Mouse (Mus musculus): Measurements from ENCODE around the gene N4bp2l1.

The N4bp2l1 gene

DNA sequence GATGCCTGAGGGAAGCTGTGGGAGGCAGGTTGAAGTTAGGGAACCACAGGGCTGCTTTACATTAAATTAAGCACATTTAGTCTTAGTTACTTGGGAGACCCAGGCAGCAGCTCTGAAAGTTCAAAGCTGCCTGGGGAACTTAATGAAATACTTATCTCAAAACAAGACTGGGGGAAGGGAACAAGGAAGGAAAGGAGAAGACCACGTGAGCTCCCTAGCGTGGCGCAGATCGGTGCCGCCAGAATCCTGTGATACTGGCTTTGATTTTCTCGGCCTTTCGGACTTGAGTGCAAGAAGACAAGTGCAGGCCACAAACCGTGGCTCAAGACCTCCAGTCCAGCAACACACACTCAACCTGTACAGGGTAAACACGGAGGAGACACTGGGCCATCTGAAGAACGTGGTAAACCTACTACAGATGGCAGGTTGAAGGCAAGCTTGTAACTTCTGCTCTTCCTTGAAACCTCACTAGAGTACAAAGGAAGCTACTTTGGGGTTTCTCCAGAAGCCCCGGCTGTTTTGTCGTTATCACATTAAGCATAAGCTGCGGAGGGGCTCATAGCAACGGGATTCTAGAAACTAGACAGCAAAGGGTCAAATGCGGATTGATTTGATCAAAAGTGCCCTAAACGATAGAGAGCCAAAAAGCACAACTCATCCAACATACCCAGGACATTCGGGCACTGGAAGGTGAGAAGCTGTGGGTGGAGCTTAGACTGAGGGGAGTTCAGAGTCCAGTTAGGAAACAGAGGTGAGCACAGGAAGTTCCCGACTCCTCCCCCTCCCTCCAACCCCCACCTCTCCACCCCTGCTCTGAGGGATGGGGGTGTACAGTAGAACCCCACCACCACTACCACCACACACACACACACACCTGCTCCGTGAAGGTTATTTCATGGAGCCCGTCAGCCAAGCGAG, 1.5 kb upstream of the N4bp2l1 start:
- no peak for DNase-seq (ENCODE audit: low spot score)

DNA sequence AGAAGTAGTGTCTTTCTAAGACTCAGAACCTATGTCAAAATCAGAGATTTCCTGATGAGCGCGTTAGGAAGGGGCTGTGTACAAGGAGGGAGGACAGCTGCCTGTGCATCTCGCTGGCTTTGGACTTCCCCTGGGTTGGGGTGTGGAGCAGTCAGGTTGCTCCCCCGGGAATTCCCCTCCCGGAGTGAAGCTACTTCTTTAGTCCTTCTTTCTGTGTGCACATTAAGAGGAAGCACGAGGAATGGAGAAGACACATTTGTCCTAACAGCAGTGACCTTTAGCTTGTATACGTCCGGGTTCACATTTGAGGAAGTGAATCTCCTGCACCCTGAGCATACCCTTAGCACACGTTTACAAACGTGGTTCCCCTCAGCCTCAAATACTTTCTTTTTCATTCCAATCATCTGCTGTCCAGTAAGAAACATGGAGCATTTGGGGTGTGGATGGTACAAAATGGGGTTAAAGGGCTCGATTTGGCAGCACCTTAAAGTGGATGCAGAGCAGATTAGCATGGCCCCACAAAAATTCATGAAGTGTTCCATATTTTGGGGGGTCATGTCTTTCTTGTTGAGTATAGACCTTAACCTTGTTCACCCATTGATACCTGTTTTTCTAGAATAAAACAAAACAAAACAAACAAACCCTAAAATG, 1.5 kb downstream of the N4bp2l1 start:
- DNase-seq (ENCODE audit: low spot score), result no peak

DNA sequence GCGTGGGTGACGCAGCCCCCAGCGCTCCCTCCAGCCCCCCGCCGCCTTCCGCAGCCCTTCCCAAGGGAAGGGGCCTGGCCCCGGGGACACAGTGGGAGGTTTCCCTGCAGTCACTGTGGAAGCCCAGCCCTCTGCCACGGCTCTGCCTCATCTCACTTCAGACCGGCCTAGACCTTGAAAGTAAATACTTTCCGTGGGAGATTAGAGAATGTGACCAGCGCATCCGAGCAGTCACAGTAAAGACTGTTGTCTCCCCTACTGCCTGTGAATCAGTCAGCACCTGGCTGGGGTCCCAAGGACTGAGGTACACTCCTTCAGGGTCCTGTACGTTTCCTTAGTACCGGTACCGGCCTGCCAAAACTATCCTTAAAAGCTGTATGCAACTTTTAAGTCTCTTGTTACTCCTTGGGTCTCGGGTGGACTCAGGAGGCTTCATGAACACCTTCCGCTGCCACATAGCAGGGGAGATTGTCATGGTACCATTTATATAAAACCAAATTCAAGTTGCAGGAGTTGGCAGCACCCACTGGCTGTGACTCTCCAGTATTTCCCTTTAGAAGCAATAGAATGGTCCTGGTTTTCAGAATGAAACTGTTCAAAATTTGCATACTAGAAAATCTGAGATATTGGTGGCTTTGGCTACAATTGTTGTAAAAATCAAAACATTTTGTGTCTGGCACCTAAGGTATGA, 2.2 kb downstream of the N4bp2l1 start:
- peak; percentile 68 for DNase-seq (ENCODE audit: low spot score)

DNA sequence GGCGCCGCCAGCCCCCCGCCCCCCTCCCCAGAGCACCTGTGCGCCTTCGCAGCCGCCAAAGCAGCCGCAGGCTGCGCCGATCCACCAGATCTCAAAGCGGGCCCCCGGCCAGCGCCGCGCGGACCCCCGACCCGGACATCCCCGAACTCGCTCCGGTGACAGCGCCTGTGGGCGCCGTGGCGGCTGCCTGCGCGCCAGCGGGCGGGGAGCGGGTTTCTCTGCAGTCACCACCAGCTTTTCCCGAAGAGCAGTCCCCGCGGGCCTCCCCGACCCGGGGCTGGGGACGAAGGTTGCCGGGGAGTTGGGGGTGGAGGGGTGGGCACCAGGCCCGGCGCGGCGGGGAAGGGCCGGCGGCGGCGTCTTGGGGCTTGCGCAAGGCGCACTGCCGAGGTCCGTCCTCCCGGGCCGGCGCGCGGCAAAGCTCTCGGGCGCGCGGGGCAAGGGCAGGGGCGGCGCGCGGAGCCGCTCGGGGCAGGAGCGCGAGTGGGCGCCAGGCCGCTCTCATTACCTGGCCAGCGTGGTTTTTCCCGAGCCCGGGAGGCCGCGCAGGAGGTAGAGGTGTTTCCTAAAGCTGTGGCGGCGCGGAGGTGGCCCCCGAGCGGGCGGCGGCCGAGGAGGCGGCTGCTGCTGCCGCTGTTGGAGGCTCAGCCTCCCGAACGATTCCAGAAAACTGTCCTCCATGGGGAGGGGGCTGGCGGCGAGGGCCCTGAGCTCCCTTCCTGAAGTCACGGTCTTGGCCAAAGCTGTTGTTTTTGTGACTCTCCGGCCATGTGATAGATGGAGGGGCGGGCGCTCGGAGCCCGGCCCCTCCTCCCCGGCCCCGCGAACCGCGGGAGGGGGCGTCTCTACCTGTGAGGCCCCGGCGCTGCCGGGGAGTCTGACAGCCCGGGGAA, 3.0 kb downstream of the N4bp2l1 start:
- DNase-seq (ENCODE audit: low spot score), result peak; percentile 40

DNA sequence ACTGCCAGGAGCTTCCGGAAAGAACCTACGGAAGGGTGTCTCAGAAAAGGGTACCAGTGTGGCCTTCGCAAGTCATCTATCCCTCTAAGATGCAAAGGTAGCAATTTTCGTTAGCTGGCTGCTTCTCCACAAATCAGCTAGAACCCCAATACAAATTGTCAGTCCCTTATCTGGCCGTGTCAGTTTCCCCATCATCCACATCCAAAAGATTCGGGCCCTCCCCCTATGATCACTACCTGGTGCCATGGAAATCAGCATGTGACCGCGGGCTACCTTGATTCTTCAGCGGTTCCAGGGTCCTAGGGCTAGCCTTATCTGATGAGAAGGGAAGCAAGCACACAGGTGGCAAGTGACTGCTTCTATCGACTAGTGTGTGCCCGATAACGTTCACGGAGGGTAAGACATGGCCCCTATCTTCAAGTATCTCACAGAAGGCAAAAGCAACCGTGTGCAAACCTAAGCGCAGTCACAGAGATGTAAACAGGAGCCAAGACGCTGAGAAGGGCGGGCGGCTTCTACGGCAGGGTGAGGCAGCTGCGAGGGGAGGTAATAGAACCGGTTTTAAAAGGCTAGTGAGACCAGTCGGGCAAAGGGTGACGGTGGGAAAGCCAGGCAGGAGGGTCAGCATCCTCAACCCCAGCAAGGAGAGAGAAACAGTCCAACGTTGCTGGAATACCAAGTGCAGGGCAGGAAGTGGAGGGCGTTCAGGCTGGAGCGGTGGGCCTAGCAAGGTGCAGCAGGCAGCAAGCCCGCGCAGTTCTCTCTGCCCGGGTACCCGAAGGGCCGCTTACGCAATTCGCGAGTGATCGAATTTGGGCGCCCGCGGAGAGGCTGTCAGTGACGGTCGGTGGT, 3.9 kb downstream of the N4bp2l1 start:
- DNase-seq (ENCODE audit: low spot score), result no peak

DNA sequence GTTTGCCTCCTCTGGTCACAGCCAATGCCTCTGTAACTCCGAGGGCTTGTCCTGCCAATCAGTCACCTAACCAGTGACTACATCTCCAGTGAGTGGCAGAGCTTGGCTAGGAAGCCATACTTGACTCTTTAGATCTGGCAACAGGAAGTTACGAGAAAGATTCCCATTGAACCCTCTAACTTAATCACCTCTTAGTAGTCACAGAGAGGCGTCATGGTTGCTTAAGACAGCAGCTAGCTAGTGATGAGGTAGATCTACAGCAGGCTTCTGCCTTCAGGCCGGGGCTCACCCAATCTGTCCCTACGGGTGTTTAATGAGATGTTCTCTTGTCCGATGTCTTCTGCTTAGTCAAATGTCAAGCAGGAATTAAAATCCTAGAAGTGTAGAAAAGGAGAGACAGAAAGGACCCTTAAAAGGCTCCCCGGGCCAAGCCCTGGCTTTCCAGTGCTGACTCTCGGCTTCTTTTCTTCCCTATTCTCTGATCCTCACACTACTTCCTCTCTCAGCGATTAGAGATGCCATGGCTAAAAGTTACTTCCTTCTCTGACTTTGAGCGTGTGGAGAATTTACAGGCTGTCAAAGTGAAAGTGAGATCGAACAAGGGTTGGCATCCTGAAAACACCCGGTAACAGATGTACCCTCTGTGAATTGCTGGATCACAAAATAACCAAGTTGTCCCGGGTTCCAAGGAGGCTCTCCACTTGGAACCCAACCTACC, 4.6 kb downstream of the N4bp2l1 start:
- no peak for DNase-seq (ENCODE audit: low spot score)

DNA sequence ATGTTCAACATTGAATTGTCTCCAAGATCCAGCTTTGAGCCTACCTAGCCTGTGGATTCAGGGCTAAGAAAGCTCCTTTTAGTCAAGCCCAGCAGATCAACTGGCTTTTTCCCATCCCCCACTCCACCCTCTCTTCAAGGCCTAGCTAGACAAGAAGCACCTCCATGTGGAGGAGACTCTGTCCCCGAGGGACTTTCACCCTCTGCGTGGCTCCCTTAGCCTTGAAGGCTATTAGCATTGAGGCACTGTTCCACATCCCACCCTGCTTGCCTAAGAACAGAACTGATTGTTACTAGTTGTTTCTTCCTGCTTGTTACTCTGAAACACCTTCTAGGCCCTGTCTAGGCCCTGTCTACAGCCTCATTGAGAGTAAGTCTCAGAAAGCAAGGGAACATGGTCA, 7.0 kb downstream of the N4bp2l1 start:
- DNase-seq (ENCODE audit: low spot score), result peak; percentile 52

DNA sequence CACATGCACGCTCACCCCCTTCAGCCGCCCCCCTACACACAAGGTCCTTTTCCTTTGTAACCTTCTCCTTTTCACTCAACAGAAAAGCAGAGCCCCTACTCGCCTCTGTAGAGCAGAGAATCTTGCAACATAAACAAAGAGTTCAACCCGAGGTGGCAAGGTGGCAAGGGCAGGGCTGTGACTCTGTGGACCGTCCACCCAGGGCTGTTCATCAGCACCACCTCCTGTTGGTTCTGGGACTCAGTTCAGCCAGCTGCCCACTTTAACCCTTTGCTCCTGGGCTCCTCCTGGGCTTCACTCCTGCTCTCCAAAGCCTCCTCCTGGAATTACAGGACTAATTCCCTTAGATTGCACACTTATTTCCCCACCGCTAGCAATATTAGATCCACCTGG, 12.7 kb downstream of the N4bp2l1 start:
- no peak for DNase-seq (ENCODE audit: low spot score)

DNA sequence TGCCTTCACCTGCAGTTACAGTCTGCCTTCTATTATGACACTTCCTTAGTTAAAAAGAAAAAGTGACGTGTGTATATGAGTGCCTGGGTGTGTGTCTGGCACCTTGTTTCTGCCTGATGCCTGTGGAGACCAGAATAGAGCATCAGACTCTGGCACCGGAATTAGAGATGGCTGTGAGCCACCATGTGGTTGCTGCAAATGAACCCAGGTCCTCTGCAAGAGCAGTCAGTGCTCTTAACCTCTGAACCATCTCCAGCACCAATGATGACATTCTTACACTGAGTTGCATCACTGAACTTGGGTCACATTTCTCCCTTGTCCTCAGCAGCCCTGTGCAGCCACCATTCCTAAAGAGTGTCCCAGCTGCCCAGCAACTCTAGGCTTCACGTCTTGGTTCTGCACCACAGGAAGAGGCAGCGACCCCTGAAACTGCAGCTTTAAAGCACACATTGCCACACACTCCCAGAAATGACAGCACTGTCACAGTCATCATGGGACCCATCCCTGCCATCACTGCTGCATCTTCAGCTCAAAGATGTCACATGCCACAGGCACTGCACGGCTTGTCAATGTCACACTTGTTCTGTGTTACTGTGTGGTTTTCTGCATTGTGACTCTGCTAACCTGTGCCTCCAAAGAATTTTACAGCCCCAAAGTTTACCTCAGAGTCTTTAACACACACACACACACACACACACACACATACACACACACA, 13.2 kb downstream of the N4bp2l1 start:
- no peak for DNase-seq (ENCODE audit: low spot score)

DNA sequence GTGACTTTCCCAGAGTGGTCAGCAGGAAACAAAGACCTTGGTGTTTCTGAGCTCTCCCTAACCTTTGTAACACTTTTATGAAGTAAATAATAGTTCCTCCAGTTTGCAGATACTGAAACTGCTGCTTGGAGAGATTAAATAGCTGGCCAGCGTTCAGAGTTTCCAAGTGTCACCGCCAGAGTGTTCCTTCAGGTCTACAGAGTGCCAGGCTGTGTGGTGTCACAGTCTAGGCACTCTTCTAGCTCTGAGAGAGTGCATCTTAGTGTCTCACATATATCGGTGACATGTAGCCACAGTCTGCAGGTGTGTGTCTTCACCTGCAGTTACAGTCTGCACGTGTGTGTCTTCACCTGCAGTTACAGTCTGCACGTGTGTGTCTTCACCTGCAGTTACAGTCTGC, 13.8 kb downstream of the N4bp2l1 start:
- peak; percentile 46 for DNase-seq (ENCODE audit: low spot score)

DNA sequence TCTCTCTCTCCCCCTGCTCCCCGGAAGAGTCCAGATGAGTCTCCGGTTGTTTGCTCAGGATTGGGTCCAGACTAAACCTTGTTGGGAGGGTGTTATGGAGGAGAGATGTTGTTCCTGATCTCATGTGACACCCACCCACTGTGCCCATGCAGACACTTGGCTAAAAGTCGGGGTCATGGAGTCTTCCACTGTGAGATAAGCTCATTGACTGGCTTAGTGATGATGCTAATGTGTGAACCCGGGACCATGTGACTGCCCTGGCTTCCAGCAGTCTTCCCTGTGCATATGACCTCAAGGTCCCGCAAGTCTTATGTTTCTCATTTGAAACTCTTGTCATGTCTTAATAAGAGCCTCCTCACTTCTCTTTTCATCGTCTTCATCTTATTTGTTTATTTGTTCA, 15.8 kb downstream of the N4bp2l1 start:
- no peak for DNase-seq (ENCODE audit: low spot score)

DNA sequence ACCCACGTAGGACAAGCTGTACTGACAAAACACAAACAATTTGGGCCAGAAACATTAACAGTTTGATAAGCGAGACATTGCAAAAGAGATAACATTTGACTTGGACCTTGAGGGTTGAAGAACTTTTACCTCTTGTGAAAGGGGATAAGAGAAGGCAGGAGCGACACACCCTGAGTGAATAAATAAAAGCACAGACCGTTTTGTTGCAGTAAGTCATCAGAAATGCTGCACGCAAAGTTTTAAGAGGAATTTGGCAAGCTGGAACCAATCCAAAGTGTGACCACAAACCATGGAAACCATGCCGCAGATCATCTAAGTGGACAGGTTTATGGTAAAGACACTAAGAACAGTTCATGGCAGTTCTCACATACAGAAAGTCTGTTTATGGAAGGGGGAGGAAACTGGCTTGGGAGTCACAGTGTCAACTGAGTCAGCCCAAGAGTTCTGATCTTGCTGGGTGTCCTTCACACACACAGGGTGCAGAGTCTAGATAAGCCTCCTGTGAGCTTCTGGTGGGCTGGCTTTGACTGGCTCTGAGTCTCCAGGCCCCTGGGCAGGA, 18.3 kb downstream of the N4bp2l1 start:
- no peak for DNase-seq (ENCODE audit: low spot score)

DNA sequence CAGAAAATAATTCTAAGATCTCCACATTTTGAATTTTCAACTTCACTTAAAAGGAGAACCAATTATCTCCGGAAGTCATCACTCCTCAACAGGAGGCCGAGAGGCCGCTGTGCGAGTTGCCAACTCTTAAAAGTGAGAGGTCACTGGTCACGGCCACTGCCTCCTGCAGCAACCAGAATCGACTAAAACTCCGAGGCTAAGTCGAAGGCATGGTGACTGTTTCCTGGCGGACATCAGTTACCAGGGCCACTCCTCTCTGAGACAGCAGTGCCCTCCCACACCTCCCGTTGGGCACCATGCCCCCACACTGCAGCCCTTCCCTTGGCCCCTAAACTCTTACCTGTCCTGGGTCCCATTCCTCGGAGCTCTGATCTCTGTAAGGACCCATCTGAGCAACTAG, 20.2 kb downstream of the N4bp2l1 start:
- DNase-seq (ENCODE audit: low spot score), result no peak

DNA sequence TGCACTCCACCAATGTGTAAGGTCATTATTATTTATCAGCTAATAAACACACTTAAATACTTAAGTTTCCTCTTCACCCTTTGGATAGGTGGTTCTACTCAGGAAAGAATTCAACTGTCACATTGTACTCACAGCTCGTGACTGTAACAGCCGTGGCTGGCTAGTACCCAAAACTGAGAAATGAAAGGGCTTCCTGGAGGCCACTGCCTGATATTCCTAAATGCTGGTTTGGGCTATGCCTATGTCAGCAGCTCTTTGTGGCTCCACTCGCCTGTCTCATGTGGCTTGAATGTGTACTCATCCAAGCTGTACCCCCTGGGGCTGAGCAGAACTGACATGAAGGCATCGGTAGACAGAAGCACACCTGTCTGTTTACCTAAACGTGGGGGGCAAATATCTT, 22.1 kb downstream of the N4bp2l1 start:
- DNase-seq (ENCODE audit: low spot score), result no peak

DNA sequence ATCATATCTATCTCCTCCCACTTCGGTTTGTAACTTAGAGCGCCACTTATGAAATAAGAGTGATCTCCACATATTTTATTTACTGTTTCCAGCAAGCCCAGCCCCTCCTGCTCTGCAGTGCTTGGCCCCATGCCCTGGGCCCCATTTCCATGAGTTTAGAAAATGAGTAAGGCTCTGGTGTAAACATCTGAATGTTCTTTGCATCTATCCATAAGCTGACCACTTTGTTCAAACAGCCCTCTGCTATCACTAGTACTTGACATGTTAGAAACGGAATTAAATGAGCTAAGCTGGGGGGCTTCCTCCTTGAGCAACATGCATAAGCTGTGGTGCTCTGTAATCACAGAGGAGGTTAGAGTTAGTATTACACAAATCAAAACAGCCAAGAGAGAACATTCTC, 22.6 kb downstream of the N4bp2l1 start:
- no peak for DNase-seq (ENCODE audit: low spot score)

DNA sequence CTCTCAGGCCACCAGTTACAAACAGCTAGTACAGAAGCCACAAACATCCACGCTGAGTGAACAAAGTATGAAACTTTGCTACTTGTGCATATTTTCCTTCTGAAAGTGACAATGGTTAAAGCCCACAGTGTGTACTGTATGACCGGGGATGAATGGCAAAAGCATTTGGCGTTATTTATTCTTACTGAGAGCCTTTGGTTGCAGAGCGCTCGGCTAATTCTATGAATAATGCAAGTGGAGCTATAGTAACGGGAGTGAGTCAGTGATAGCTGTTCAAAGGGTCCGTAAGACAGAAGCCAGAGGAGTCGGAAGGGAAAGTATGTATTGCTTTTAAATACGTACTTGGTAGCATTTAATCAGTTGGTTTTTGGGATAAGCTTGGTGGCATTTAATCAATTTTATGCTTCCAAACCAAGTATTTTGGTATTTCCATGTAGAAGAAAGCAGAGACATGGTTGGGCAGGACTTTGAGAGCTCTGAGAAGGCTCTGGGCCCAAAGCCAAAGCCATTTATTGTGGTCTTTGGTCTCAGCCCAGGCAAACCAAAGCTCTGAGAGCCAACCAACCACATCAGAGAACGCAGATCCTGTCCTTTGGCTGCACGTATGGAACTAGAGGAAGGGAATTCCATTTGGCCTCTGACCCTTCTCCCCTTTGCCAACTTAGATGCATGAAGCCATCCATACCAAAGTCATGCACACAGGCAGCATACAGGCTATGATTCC, 26.3 kb downstream of the N4bp2l1 start:
- no peak for DNase-seq (ENCODE audit: low spot score)

DNA sequence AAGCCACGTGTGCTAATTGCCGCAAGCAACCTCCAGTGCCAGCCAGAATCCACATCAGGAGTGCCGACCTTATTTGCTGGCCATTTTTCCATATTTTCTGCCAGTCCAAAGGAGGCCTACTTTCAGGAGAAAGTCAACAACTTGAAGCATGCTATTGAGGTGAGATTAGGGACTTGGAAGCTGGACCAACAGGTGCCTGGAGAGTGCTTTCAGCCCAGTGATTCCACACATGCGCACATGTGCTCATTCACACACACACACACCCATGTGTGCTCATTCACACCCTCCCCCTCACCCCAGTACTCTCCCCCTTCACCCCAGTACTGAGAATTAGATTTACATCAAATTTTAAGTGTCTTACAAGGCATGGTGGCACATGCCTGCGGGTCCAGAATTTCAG, 30.0 kb downstream of the N4bp2l1 start:
- DNase-seq (ENCODE audit: low spot score), result no peak

DNA sequence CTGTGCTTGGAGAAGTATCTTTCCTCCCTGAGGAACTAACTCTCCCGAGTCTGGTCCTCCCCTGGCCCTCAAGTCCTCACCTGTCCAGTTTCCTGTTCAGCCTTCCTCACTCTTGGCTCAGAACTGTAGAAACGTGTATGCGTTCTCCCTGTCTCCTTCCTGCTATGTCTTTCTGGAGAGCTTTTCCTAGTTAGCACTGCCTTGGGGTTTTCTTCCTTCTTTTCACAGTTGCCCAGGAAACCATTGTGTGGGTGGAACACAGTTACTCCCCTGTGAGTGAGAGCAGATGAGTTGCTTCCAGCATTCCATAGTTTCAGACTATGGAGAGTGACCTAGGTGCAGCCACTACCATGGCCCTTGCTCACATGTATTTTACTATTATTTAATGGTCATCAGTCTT, 30.8 kb downstream of the N4bp2l1 start:
- no peak for DNase-seq (ENCODE audit: low spot score)

DNA sequence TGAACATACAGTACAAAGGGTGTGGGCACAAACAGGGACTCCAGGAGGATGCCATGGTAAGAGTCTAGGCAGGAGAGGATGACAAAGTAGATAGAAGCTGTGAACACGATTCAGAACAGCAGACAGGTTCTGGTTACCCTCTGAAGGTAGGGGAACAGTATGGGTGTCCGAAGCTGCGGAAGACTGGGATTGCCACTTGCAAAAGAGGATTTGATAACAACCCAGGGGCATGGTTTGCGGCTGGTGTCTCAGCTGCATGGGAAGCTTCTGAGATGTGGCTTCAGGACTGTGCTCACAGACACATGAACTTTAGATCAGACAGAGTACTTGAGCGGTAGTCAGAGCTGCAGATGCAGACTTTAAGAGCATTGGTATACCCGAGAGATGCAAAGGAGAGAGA, 32.6 kb downstream of the N4bp2l1 start:
- DNase-seq (ENCODE audit: low spot score), result no peak
